In the genomic region with DNA sequence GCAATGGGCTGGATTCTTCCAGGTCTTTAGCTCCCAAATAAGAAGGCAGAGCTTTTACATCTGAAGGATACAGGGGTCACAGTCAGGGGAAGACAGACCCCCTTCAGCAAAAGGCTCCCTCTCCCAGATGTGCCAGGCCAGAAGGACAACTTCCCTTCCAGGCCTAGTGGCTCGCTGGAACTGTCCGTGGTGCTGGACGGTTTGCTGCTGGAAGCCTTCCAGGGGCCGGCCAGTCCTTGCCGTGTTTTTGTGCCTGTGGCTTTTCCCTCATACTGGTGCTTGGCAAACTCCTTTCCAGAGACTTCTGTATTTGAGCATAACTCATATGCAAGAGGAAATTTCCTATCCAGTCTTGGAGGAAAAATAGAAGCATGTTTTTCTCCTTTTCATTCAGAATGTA, we compare ENCODE assay signal across 9 mouse cellular contexts. TPM values are rescaled to one million over a fixed set of nuclear protein-coding genes. Genes with fewer than 3 reads are reported as not detected.
DNase-seq lines count a peak whose midpoint lies in the region; ATAC-seq and TF ChIP-seq lines count a peak whose summit lies in the region.
"Had no signal": no experiment of that assay in that cellular context is flagged by ENCODE, and none has a peak within 500 bp of the region (broad histone marks: within the 10 kb centered on the region; RNA-seq: fewer than 3 reads in every experiment).

No protein-coding gene starts in this region.

- H3K9ac ChIP-seq in kidney, postnatal 0 days (ENCODE audit: low read depth, low read length), result no peak overlapping the region
- H3K9ac ChIP-seq: liver, embryonic 15.5 days had no signal

- H3K36me3 ChIP-seq in kidney, postnatal 0 days (ENCODE audit: insufficient read depth, low read length), result no peaks in the 10 kb centered on the region
- H3K36me3 ChIP-seq: liver, embryonic 15.5 days had no signal

- no peak overlapping the region for H3K4me2 ChIP-seq in kidney, postnatal 0 days (ENCODE audit: low read length)
- H3K4me2 ChIP-seq: liver, embryonic 15.5 days had no signal

- no peaks in the 10 kb centered on the region for H3K4me1 ChIP-seq in kidney, postnatal 0 days (replicated peaks; ENCODE audit: insufficient read depth, low read length)

- 4% methylated on average over 5 of the region's 5 CpGs for WGBS in kidney, postnatal 0 days

- no peaks in the 10 kb centered on the region for H3K9me3 ChIP-seq in kidney, postnatal 0 days (replicated peaks; ENCODE audit: low read length)
- H3K9me3 ChIP-seq: liver, embryonic 15.5 days had no signal

- no peak overlapping the region for H3K27ac ChIP-seq in kidney, postnatal 0 days
- H3K27ac ChIP-seq: liver, embryonic 15.5 days had no signal

- H3K4me3 ChIP-seq in kidney, postnatal 0 days (replicated peaks; ENCODE audit: low read depth, low read length), result no peak overlapping the region
- H3K4me3 ChIP-seq: liver, embryonic 15.5 days had no signal

- peaks cover 55% of the 10 kb centered on the region for H3K27me3 ChIP-seq in kidney, postnatal 0 days (ENCODE audit: insufficient read depth, low read length)

- ATAC-seq in kidney, postnatal 0 days (replicated peaks; ENCODE audit: low FRiP score, low read depth), result no peak

- TF ChIP-seq CTCF in kidney, postnatal 0 days (IDR thresholded peaks at IDR 0.05; ENCODE audit: low read depth), result no peak

- peak; percentile 7 for DNase-seq in gastrocnemius, adult 18-20 months (ENCODE audit: low spot score)
- no peak for DNase-seq in gastrocnemius, postnatal 25 days
- DNase-seq in 3T3-L1 (ENCODE audit: low read depth, low spot score), result peak; percentile 47
- DNase-seq in adrenal gland, postnatal 4 days (ENCODE audit: low spot score in 2 of 2), result peak; percentile 50 to 60
- DNase-seq in kidney, postnatal 0 days (ENCODE audit: low spot score), result peak; percentile 69
- DNase-seq in retina, embryonic 14.5 days (ENCODE audit: low spot score), result peak; percentile 75
- DNase-seq in spleen, adult 18-20 months, result no peak
- DNase-seq in spleen, adult 12 weeks (ENCODE audit: low spot score), result no peak

RNA-seq across cellular contexts. Expression of a gene that starts 1.8 kb away (rescaled TPM):
- total RNA-seq in gastrocnemius, adult 18-20 months (2021), result not detected
- total RNA-seq in gastrocnemius, postnatal 25 days (2021), result not detected
- under 1 TPM in 1 of 2 experiments, not detected in 1; 0.34 TPM for total RNA-seq in adrenal gland, postnatal 4 days (2021)
- 0.10 TPM in 1 of 2 replicates, not detected in the other for polyA plus RNA-seq in kidney, postnatal 0 days (2015; fragmentation: Nextera tagmentation; extraction: Ambion mirVana)
- polyA plus RNA-seq: liver, embryonic 15.5 days had no signal

RNA-seq across cellular contexts. Expression of a gene that starts 3.0 kb away (rescaled TPM):
- total RNA-seq in gastrocnemius, adult 18-20 months (2021), result not detected
- not detected for total RNA-seq in gastrocnemius, postnatal 25 days (2021)
- under 1 TPM; 0.34 to 0.36 TPM for total RNA-seq in adrenal gland, postnatal 4 days (2021)
- not detected in 2 replicates for polyA plus RNA-seq in kidney, postnatal 0 days (2015; fragmentation: Nextera tagmentation; extraction: Ambion mirVana)
- polyA plus RNA-seq: liver, embryonic 15.5 days had no signal

RNA-seq across cellular contexts. Expression of a gene that starts 45.7 kb away (rescaled TPM):
- total RNA-seq in gastrocnemius, adult 18-20 months (2021), result 1 to 10 TPM; 3.9 to 4.2 TPM
- 1 to 10 TPM; 3.8 to 4.0 TPM for total RNA-seq in gastrocnemius, postnatal 25 days (2021)
- total RNA-seq in adrenal gland, postnatal 4 days (2021), result 10 to 100 TPM; 12.1 to 13.0 TPM
- polyA plus RNA-seq in kidney, postnatal 0 days (2015; fragmentation: Nextera tagmentation; extraction: Ambion mirVana), result 12.7 and 17.1 TPM in 2 replicates

Comparison
In these comparisons a context has a peak if more than half of its experiments do, and no peak if none do; other contexts are left out.
1. DNase-seq: peak in gastrocnemius, adult 18-20 months (single experiment), 3T3-L1 (single experiment), adrenal gland, postnatal 4 days (2 of 2), kidney, postnatal 0 days (single experiment) and retina, embryonic 14.5 days (single experiment); none in gastrocnemius, postnatal 25 days (single experiment), spleen, adult 18-20 months (0 of 2) and spleen, adult 12 weeks (single experiment).